Mouse (Mus musculus): ENCODE data around the gene Rgs16.
A peak's percentile ranks its signal among the peaks of the same experiment; 100 is the strongest.

Gene Rgs16

DNA sequence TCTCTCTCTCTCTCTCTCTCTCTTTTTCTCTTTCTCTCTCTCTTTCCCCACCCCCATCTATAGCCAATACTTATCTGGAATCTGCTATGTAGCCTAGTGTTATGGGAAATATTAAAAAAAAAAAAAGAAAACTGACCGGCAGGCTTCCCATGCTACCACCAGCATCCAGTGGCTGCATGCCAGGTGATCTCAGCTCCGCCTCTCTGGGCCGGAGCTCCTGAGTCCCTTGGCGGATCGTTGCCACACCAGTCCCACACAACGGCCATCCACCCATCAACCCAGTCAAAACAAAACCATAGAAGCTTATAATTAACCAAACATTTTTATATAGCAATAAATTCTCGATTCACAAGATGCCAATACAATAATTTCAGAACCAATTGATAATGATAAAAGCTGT is 19.2 kb upstream of the Rgs16 start:
- no peak for DNase-seq (ENCODE audit: low read depth, low spot score)

DNA sequence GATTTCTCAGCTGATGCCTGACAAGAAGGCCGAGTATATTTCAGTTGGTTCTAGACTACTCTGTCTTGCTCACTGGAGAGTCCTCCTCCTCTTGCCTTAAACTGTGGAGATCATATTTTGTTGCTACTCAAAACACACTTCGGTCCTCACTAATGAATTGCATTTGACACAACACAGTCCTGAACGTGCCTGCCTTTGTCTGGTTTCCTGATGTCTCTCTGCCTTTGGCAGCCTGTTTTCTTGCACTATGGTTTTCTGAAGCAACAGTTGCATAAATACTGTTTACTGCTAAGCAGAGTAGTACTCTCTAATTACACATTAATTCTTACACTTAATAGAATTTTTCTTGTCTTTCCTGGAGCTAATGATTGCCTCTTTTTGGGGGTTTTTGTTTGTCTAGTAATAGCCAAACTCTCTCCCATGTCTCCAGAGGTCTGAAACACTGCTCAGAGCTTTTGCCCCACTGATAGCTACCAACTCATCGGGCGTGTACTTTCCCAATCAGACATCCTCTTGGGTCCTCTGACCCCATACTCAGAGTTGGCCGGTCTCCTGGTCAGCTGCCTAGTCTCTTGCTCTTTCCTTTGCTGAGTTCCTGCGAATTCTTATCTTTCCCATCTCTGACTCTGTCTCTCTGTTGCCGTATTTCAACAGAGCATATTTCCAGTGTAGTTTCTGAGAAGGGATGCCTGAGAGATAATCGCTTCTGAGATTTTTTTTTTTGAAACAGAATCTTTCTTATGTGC is 18.4 kb upstream of the Rgs16 start:
- DNase-seq (ENCODE audit: low read depth, low spot score) = no peak

DNA sequence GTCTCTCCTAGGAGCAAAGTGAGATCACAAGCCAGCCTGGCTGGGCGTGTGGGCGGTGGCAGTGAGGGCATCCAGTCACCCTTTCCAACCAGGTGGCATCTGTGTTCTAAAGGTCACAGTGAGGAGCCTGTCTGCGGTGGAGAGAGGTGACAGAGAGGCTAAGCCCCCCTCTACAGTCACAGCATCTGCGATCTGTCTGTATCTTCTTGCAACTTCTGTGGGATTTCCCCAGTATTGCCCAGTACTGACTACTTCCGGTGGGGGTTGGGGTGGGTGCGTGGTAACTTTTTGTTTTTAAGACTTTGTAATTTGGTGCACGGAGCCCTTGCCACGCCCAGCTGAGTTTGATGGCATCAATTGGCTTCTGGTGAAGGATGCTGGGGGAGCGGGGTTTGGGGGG is 16.7 kb upstream of the Rgs16 start:
- peak; percentile 92 for DNase-seq (ENCODE audit: low read depth, low spot score)

DNA sequence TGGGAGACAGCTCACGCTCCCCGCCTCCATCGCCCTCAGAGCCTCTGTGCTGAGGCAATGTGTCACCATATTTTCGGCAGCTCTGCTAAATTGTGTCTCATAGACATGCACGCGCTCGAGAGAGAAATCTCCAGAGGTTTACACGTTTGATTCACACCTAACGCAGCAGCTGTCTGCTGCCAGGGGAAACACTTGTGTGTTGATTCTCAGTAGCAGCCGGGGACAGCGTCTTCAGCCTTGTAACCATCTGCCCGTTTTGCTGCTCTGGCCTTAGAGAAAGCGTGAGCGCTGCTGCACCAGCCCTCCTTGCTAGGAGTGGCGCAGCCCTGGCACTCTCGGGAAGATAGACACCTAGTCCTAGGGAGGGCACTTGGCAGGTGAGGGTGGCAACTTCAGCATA is 13.5 kb upstream of the Rgs16 start:
- DNase-seq (ENCODE audit: low read depth, low spot score) = no peak

DNA sequence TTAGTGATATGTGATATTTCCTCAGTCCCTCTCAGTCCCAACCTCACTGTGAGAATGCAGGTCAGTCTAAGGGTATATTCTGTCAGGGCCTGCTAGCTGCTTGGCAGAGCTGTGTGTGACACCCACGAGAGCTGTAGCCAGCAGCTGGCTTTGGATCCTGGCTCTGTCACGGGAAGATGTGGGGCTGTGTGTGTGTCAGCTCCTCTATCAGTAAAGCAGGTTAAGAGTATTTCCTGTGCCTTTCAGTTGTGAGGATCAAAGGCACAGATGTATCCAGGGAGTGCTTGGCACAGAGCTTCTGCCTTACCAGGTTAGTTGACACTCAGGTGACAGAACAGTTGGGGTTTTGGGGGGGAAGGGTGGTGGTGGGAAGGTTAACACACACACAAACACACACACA is 10.3 kb upstream of the Rgs16 start:
- peak; percentile 35 for DNase-seq (ENCODE audit: low read depth, low spot score)

DNA sequence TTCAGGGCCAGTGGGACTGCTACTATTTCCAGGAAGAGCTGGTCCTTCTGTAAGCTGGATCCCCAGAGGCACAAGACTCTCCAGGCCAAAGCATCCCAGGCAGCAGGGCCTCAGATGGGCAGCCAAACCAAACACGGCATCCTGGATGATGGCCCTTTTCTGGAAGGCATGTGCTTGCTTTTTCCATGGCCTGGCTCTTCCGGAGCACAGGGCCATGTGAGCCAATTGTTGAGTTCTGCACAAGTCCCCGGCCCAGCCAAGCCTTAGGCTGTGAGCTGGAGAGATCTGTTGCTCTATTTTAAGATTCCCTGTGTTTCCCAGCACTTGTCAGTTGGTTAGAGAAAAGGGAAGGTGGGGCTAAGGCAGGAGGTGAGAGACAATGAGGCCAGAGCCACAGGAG is 9.5 kb upstream of the Rgs16 start:
- DNase-seq (ENCODE audit: low read depth, low spot score) = no peak

- no peak for DNase-seq (ENCODE audit: low read depth, low spot score)
Measured at GRCm38 (mm10) chr1:153733181-153733580, 7.0 kb upstream of the Rgs16 start.

DNA sequence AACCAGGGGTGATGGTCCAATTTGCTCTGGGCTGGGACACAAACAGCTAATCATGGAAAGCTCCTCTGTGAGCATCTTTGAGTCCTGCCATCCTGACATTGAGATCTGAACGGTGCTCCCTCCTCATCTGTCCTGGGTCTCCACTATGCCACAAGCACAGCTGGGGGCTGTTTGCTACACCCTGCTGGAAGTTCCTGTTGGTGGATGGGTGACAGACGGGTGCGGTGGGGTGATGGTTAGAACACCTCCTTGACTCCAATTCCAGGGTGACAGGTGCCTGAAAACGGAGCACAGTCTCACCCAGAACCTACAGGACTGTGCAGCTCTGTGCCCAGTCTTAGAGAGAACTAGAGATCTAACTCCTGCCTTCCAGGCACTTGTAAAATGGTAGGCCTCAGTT is 5.3 kb upstream of the Rgs16 start:
- no peak for DNase-seq (ENCODE audit: low read depth, low spot score)

DNA sequence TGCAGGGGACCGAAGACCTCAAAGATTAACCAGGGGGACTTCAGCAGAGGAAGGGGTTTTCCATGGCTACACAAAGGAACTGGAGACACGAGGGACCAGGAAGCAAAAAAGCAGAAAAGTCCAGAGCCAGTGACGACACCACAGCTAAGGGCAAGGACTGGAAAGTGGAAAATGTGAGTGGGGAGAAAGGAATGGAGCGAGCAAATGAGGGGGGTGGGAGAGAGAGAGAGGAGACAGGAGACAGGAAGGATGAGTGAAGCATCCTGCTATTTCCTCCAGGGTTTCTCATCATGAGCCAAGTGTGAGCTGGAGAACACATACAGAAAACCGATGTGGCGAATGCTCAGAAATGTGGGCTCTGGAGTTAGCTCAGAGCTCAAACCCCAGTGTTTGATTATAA is 4.1 kb upstream of the Rgs16 start:
- DNase-seq (ENCODE audit: low read depth, low spot score) = no peak

- DNase-seq (ENCODE audit: low read depth, low spot score) = no peak
Measured at GRCm38 (mm10) chr1:153737101-153738085, 2.8 kb upstream of the Rgs16 start.

DNA sequence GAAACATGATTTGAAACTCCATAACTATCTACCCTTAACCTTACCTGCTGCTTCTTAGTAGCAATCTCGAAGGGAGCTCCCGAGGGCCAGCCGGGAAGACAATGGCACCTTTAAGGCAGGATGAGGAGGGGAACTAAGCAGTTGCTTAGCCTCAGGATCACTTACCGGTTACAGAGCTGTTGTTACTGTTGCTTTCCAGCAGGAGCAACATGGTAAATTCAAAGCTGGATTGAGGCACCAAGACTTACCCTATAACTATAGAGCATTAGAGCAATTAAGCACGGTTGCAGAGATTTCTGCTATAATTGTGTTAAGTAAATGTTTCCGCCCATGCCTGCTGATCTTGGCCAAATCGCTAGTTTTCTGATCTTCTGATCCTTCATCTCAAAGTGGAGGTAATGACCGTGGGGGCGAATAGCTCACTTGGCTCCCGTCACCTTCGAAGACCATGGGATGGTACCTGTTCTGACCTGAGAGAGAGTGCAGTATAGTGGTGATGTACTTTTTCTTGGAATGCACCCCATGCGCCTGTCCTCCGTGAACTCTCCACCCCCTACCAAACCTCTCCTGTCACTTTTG is 623 bp upstream of the Rgs16 start:
- DNase-seq (ENCODE audit: low read depth, low spot score) = peak; percentile 44

- DNase-seq (ENCODE audit: low read depth, low spot score) = peak; percentile 26
Measured at GRCm38 (mm10) chr1:153740775-153741400, 739 bp downstream of the Rgs16 start.

GRCm38 (mm10) chr1:153741551-153742316 is 1.6 kb downstream of the Rgs16 start:
- DNase-seq (ENCODE audit: low read depth, low spot score) = no peak

- DNase-seq (ENCODE audit: low read depth, low spot score) = peak; percentile 91
Measured at GRCm38 (mm10) chr1:153742374-153743155, 2.4 kb downstream of the Rgs16 start.

DNA sequence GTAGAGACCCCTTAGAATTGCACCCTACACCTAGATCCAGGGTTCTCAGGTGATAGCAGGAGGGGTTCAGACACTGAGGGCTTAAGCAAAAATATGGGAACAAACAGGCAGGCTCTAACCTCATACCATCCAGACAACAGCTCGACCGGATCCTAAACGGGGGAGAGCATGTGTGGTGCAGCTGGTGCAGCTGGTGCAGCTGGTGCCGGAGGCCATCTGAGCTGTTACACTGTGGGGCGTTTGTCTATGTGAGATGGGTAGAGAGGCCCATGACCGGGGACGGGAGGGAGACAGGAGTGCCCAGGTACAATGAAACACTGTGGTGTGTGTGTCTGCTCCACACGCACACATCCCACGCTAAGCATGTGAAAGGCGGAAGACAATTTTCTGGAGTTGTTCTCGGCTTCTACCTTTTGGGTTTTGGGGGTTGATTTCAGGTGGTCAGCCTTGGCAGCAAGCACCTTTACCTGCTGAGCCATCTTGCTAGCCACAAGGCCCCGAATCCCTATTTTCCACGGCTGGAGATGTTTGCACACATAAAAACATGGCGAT is 6.0 kb downstream of the Rgs16 start:
- no peak for DNase-seq (ENCODE audit: low read depth, low spot score)

GRCm38 (mm10) chr1:153746728-153747127 is 6.6 kb downstream of the Rgs16 start:
- peak; percentile 90 for DNase-seq (ENCODE audit: low read depth, low spot score)

DNA sequence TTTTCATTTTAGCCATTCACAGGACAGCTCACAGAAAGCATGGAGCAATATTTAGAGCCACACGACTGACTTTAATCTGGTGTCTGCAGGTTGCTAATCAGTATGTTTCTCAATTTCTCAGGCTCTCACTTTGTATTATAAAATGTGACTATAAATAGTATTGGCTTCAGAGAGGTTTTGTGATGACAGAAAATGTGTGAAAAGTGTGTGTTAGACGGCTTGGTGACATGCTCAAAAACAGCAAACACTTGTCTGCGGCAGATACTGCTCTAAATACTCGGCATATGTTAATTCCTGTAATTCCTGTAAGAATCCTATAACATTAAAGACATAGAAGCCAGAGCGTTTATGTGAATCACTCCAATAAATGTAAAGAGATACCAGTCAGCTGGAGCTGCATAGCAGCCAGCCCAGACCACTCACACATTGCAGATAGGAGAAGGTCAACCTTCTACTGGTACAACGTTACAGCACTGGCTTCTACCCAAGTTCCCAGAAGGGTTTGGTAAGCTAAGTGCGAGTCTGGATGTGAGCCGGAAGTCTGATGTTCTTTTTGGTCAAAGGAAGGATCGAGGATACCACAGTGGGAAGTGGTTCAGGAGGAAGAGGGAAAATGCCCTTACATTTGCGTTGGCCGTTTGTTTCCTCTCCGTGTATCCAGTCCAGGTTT is 7.8 kb downstream of the Rgs16 start:
- DNase-seq (ENCODE audit: low read depth, low spot score) = no peak

GRCm38 (mm10) chr1:153748549-153748948 is 8.4 kb downstream of the Rgs16 start:
- DNase-seq (ENCODE audit: low read depth, low spot score) = peak; percentile 83

- DNase-seq (ENCODE audit: low read depth, low spot score) = peak; percentile 91
Measured at GRCm38 (mm10) chr1:153749211-153749801, 9.2 kb downstream of the Rgs16 start, which contains the start of gene Rnasel. TSS of gene Rnasel (plus strand) at chr1:153749426.

Data from CD4-positive, CD25-positive, alpha-beta regulatory T cell, adult 2 months (primary cell).